Mouse (Mus musculus): ENCODE measurements around the gene Abcb6. TPM values are rescaled to one million over a fixed set of nuclear protein-coding genes. Genes with fewer than 3 reads are reported as not detected.

Abcb6 gene
- total RNA-seq, 2 experiments from 2014 or later: 116 to 198 TPM

DNA sequence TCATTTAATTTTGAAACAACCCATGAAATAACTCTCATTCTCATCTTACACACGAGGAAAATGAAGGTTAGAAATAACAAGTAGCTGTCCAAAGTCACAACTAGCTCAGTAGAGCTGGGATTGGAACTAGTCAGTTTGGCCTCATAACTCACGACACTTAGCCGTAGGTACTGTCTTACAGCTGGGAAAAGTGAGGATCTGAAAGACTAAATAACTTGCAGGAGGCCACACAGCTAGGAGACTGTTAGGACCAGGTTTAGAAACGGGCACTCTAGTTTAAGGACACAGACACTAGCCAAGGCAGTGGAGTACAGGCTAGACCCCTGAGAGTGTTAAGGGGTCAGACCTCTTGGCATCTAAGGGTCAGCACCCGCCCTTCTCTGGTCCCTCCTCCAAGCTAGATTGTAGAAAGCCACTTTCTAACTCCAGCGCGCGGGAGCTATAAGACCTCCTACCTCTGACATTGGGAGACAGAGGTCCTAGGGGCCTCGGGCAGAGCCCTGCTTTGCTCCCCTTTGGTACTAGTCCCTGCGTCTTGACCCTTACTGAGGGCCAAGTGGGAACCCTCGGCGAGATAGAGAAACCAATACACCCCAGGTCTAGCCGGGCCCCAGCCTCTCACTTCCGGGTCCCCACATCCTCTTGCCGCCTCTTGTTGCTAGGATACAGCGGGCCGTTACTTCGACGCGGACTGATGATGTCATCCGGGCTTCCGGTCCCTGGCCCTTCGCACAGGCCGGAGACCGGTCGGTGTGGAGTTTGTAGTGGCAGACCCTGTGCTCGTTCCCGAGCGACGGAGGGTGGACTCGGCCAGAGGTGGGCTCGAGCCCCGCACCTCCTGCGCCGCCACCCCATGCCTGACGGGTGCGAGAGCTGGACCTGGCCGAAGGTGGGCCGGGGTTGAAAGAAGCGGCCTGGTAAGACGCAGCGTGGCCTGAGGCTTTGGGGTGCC, 30.2 kb upstream of the Abcb6 start, which contains the start of the genes Glb1l and Stk16:
Gene Glb1l (minus strand): TSS at position 678 of the 952 bp plus-strand sequence.
Gene Stk16 (plus strand): TSS at position 703 of the 952 bp plus-strand sequence.
- peak; percentile 84 for ATAC-seq (replicated peaks; ENCODE audit: low FRiP score, poor library complexity, severe bottlenecking)

- ATAC-seq (replicated peaks; ENCODE audit: low FRiP score, poor library complexity, severe bottlenecking): peak; percentile 17; the same call in 1 of the 2 replicates
Measured at GRCm38 (mm10) chr1:75208967-75209678, 28.9 kb upstream of the Abcb6 start.

DNA sequence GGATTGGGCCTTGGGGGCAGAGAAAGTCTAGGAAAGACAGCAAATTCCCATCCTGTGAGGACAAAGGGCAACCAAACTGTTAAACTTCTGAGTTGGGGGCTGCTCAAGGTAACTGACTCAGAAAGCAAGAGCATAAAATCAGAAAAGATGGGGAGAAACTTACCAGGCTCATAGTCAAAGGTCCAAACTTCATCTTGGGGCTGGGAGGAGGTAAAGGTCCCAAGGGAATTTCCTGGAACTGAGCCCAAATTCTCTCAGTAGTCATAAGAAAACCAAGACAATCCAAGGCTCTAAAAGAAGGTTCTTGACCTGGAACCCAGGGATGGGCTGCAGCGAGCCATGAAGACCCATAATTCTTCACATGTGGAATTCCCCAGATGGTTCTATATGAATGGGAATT, 21.0 kb upstream of the Abcb6 start:
- ATAC-seq (replicated peaks; ENCODE audit: low FRiP score, poor library complexity, severe bottlenecking): no peak

DNA sequence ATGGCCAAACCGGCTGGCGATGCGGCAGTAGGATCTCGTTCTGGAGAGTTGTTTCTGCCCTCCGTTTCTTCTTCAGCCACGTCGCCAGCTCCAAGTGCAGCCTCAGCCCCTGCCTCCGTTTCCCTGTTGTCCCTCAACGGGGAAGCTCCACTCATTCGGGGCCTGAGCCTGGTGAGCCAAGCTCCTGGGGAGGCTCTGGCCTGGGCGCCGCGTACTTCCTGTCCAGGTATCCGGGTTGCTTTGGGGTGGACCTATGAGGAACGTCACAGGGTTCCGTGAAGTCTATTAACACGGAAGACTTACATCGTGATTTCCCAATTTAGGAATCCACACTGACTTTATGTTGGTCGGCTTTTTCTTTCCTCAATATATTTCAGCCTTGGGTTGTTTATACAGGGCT, 12.3 kb upstream of the Abcb6 start:
- peak; percentile 32; the same call in 1 of the 2 replicates for ATAC-seq (replicated peaks; ENCODE audit: low FRiP score, poor library complexity, severe bottlenecking)

GRCm38 (mm10) chr1:75191622-75192402, 11.6 kb upstream of the Abcb6 start, which contains the start of the genes Ankzf1 and Atg9a:
Ankzf1 (plus strand) TSS chr1:75192151.
Atg9a (minus strand) TSS chr1:75192196.
- ATAC-seq (replicated peaks; ENCODE audit: low FRiP score, poor library complexity, severe bottlenecking): peak; percentile 96

DNA sequence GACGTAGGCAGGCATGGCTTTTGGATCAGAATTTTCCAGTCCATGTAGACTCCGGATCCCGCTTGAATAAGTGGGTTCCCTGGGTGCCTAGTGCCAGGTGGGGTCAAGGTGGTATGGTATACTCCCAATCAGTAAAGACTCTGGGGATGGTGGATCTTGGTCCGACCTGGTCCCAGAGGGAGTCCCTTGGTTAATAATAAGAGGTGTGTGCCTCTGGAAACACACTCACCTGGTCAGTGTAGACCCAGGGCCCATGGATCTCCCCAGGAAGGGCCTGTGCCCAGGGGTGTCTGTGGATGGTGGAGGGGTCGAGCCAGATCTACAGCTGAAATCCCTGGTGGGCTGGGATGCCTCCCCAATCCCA, 11.0 kb upstream of the Abcb6 start:
- ATAC-seq (replicated peaks; ENCODE audit: low FRiP score, poor library complexity, severe bottlenecking): 0 out of 2 replicates have a peak, but pooled peaks have one; percentile 16

DNA sequence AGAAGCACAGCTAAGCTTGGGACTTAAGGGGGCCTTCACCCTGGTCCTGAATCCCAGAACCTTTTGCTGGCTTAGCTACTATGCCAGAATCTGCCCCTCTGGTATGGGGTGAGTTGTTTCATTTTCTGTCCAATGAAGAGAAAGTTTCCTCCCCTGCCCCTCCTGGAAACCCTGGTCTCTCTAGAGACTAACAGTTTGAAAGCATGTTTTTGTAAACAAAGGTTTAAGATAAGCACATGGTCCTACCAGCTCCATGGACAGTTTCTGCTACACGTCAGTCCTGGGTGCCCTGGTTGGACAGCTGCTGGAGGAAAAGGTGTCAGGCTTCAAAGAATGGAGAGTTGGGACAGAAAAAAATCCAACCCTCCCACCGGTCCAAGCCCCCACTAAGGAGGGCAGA, 10.4 kb upstream of the Abcb6 start:
- no peak for ATAC-seq (replicated peaks; ENCODE audit: low FRiP score, poor library complexity, severe bottlenecking)

DNA sequence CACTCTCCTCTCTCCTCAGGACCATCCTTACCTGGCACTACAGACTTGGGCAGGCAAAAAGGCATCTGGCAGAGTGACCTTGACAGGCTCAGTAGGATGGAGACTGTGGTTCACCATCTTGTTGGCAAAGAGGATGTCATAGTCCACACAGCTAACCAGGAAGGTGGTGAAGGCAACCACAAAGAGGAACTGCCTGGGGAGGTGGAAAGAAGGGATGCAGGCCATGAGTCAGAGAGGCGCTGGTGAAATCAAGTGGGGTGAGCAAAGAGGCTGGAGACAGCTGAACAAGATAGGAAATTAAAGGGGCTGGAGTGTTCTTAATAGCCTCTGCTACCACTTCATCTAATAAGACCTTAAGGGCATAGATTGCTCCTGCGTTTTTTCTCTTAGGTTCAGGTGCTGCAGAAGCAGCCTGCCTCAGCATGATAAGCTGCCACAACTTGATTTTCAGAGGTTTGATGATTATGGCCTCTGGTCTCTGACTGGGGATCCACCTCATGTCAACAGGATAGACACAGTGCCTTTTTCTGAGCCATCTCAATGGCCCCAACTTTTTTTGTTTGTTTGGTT, 7.8 kb upstream of the Abcb6 start:
- no peak for ATAC-seq (replicated peaks; ENCODE audit: low FRiP score, poor library complexity, severe bottlenecking)

- no peak for ATAC-seq (replicated peaks; ENCODE audit: low FRiP score, poor library complexity, severe bottlenecking)
Measured at GRCm38 (mm10) chr1:75187126-75187525, 6.9 kb upstream of the Abcb6 start.

GRCm38 (mm10) chr1:75185495-75185894, 5.3 kb upstream of the Abcb6 start:
- ATAC-seq (replicated peaks; ENCODE audit: low FRiP score, poor library complexity, severe bottlenecking): no peak

- no peak for ATAC-seq (replicated peaks; ENCODE audit: low FRiP score, poor library complexity, severe bottlenecking)
Measured at GRCm38 (mm10) chr1:75182160-75182559, 2.0 kb upstream of the Abcb6 start.

- no peak for ATAC-seq (replicated peaks; ENCODE audit: low FRiP score, poor library complexity, severe bottlenecking)
Measured at GRCm38 (mm10) chr1:75181377-75181870, 1.2 kb upstream of the Abcb6 start.

DNA sequence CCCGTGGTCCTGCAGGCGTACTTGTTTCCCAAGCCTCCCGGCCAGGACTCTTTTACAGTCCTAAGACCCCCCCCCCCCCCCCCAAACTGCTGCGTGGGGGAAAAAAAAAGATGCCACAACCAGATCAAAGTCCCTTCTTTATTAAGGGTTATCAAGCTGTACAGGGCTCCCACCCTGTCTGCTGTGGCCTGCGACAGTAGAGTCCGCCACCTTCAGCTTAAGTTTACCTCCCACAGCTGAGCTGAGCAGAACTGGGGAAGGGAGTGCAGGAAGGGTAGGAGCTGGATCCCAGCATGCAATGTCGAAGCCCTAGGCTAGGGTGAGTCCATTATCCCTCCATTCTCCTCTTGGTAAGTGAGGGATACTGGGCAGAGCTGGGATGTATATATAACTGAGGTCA, 549 bp upstream of the Abcb6 start:
- no peak for ATAC-seq (replicated peaks; ENCODE audit: low FRiP score, poor library complexity, severe bottlenecking)

GRCm38 (mm10) chr1:75179334-75180104, 673 bp downstream of the Abcb6 start:
- peak; percentile 75 for ATAC-seq (replicated peaks; ENCODE audit: low FRiP score, poor library complexity, severe bottlenecking)

DNA sequence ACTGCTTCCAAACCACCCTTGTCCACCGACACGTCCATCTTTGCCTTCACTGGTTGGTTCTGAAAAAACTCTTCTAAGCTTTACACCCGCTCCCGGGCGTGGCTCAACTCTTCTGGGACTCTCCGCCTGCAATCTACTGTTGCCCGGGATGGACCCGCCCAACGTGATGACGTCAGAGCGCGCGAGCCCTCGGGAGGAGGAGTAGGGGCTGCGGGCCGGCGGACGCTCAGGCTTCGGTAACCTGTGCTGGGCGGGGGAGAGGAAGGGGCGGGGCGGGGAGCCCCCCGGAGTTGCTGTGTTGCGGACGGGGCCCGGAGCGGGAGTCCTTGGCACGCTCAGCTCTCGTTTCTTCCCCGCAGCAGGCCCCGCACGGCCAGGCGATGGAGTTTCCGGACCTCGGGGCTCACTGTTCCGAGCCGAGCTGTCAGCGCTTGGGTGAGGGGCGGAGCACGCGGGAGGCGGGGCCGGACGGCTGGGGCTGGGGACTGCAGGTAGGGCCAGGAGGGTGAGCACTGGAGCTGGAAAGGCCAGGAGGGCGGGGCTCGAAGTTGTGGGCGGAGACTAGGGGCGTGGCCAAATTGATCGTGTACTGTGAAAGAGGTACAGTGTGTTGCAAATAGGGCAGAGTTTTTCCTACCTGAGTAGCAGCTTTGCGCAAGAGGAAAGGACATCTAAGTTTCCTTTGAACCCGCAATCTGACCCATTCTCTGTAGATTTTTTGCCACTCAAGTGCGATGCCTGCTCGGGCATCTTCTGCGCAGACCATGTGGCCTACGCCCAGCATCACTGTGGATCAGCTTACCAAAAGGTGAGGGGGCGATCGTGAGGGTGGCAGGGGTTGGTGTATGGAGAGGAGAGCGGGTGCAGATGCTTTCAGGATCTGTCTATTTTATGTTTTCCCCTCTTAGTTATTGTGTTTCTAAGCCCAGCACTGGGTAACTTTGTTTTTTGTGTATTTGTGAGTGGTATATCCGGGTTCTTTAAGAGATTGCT, 11.4 kb downstream of the Abcb6 start, which contains the start of gene Zfand2b:
Gene Zfand2b (plus strand): TSS at position 175 of the 993 bp plus-strand sequence.
- peak; percentile 91 for ATAC-seq (replicated peaks; ENCODE audit: low FRiP score, poor library complexity, severe bottlenecking)

DNA sequence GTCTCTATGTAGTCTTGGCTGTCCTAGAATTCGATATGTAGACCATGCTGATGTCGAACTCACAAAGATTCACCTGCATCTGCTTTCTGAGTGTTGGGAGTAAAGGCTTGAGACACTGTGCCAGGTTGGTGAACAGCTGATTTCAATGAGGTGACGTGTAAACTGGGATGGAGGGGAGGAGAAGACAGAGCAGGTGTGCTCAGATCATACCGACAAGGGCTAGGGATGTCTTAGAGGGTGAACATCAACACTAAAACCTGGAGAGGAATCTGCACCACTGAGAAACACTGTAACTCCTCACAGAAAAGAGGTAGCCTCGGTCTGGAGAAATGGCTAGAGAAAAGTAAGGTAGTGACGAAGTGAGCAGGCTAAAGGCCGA, 12.1 kb downstream of the Abcb6 start:
- peak; percentile 53 for ATAC-seq (replicated peaks; ENCODE audit: low FRiP score, poor library complexity, severe bottlenecking)

DNA sequence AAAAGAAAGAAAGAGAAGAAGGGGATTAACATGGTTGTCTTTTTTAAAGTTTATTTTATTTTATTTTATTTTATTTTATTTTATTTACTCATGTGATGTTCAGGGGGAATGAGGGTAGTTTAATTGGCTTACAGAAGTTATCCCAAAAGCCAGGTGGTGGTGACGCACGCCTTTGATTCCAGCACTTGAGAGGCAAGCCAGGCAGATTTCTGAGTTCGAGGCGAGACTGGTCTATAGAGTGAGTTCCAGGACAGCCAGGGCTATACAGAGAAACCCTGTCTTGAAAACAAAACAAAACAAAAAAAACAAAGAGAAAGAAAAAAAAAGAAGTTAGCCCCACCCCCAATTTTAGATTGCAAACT, 20.0 kb downstream of the Abcb6 start:
- ATAC-seq (replicated peaks; ENCODE audit: low FRiP score, poor library complexity, severe bottlenecking): no peak

All from erythroid progenitor cell, adult 5-6 weeks (primary cell).